Mouse (Mus musculus): ENCODE measurements around the gene Rab31. TPM values are rescaled to one million over a fixed set of nuclear protein-coding genes. Genes with fewer than 3 reads are reported as not detected.
A peak's percentile ranks its signal among the peaks of the same experiment; 100 is the strongest.

Rab31 gene
- polyA plus RNA-seq, 1 experiment from 2014 or later: 71.6 TPM

- H3K4me2 ChIP-seq (replicated peaks): no peak overlapping the region
- no peak for ATAC-seq
- H3K9ac ChIP-seq (replicated peaks): no peak overlapping the region
- WGBS: 92% methylated on average over 4 of the region's 4 CpGs
- no peaks in the 10 kb centered on the region for H3K36me3 ChIP-seq
- H3K4me1 ChIP-seq (replicated peaks): peaks cover 17% of the 10 kb centered on the region
- peaks cover 12% of the 10 kb centered on the region for H3K27me3 ChIP-seq
- no peaks in the 10 kb centered on the region for H3K9me3 ChIP-seq
- H3K4me3 ChIP-seq (replicated peaks): no peak overlapping the region
- H3K27ac ChIP-seq: no peak overlapping the region
These were observed 4.9 kb upstream of the Rab31 start for GRCm38 (mm10) chr17:65777461-65777860.

GRCm38 (mm10) chr17:65776228-65776627 is 3.7 kb upstream of the Rab31 start:
- Histone ChIP-seq H3K27ac (no peak overlapping the region), H3K9ac (replicated peaks) (no peak overlapping the region), H3K36me3 (no peaks in the 10 kb centered on the region), H3K4me3 (replicated peaks) (no peak overlapping the region), H3K27me3 (peaks cover 12% of the 10 kb centered on the region), H3K4me2 (replicated peaks) (no peak overlapping the region), H3K9me3 (no peaks in the 10 kb centered on the region), H3K4me1 (replicated peaks) (peaks cover 17% of the 10 kb centered on the region)
- WGBS: 58% methylated on average over 1 of the region's 1 CpGs
- no peak for ATAC-seq

GRCm38 (mm10) chr17:65774439-65774838 is 1.9 kb upstream of the Rab31 start:
- Histone ChIP-seq H3K36me3 (no peaks in the 10 kb centered on the region), H3K9me3 (no peaks in the 10 kb centered on the region), H3K27me3 (peaks cover 12% of the 10 kb centered on the region), H3K4me3 (replicated peaks) (no peak overlapping the region), H3K4me1 (replicated peaks) (peaks cover 31% of the 10 kb centered on the region), H3K27ac (no peak overlapping the region), H3K9ac (replicated peaks) (no peak overlapping the region), H3K4me2 (replicated peaks) (no peak overlapping the region)
- no peak for ATAC-seq
- WGBS: 85% methylated on average over 7 of the region's 7 CpGs

GRCm38 (mm10) chr17:65773617-65774016 is 1.1 kb upstream of the Rab31 start:
- no peak for ATAC-seq
- Histone ChIP-seq H3K4me3 (replicated peaks) (no peak overlapping the region), H3K4me2 (replicated peaks) (no peak overlapping the region), H3K27ac (no peak overlapping the region), H3K4me1 (replicated peaks) (peaks cover 40% of the 10 kb centered on the region), H3K9me3 (no peaks in the 10 kb centered on the region), H3K36me3 (no peaks in the 10 kb centered on the region), H3K9ac (replicated peaks) (no peak overlapping the region), H3K27me3 (peaks cover 12% of the 10 kb centered on the region)
- WGBS: 61% methylated on average over 4 of the region's 4 CpGs

GRCm38 (mm10) chr17:65770982-65771915 is 1.3 kb downstream of the Rab31 start:
- no peak for ATAC-seq
- Histone ChIP-seq H3K4me2 (replicated peaks) (peak overlapping the region; percentile 80), H3K9ac (replicated peaks) (peak overlapping the region; percentile 90), H3K9me3 (no peaks in the 10 kb centered on the region), H3K27me3 (peaks cover 12% of the 10 kb centered on the region), H3K4me3 (replicated peaks) (peak overlapping the region; percentile 77), H3K4me1 (replicated peaks) (peaks cover 53% of the 10 kb centered on the region), H3K36me3 (peaks cover 4% of the 10 kb centered on the region; the same call in 1 of the 2 replicates), H3K27ac (no peak overlapping the region)
- 21% methylated on average over 17 of the region's 17 CpGs for WGBS

- no peak overlapping the region for H3K4me3 ChIP-seq (replicated peaks)
- ATAC-seq: no peak; the same call in 1 of the 2 replicates
- H3K9ac ChIP-seq (replicated peaks): no peak overlapping the region
- H3K36me3 ChIP-seq: peaks cover 7% of the 10 kb centered on the region; the same call in 1 of the 2 replicates
- H3K27ac ChIP-seq: peak overlapping the region; percentile 39; the same call in 1 of the 2 replicates
- peaks cover 53% of the 10 kb centered on the region for H3K4me1 ChIP-seq (replicated peaks)
- H3K27me3 ChIP-seq: peaks cover 5% of the 10 kb centered on the region
- WGBS: 48% methylated on average over 5 of the region's 5 CpGs
- H3K9me3 ChIP-seq: no peaks in the 10 kb centered on the region
- H3K4me2 ChIP-seq (replicated peaks): 0 out of 2 replicates have a peak overlapping the region, but pooled peaks have one; percentile 4
These were observed 4.1 kb downstream of the Rab31 start for GRCm38 (mm10) chr17:65768486-65768885.

GRCm38 (mm10) chr17:65763221-65763620 is 9.3 kb downstream of the Rab31 start:
- Histone ChIP-seq H3K4me1 (replicated peaks) (peaks cover 9% of the 10 kb centered on the region), H3K9ac (replicated peaks) (no peak overlapping the region), H3K27ac (no peak overlapping the region), H3K4me2 (replicated peaks) (no peak overlapping the region), H3K9me3 (0 out of 2 replicates have a peak, but pooled peaks cover 3% of the 10 kb centered on the region), H3K36me3 (peaks cover 32% of the 10 kb centered on the region), H3K4me3 (replicated peaks) (no peak overlapping the region), H3K27me3 (no peaks in the 10 kb centered on the region)
- no peak for ATAC-seq
- 96% methylated on average over 14 of the region's 14 CpGs for WGBS

GRCm38 (mm10) chr17:65757150-65757549 is 15.4 kb downstream of the Rab31 start:
- Histone ChIP-seq H3K27ac (no peak overlapping the region), H3K9ac (replicated peaks) (no peak overlapping the region), H3K36me3 (peaks cover 39% of the 10 kb centered on the region), H3K4me2 (replicated peaks) (no peak overlapping the region), H3K4me3 (replicated peaks) (no peak overlapping the region), H3K9me3 (peaks cover 3% of the 10 kb centered on the region), H3K27me3 (no peaks in the 10 kb centered on the region), H3K4me1 (replicated peaks) (no peaks in the 10 kb centered on the region)
- no peak for ATAC-seq
- 70% methylated on average over 6 of the region's 6 CpGs for WGBS

- no peaks in the 10 kb centered on the region for H3K27me3 ChIP-seq
- no peak overlapping the region for H3K9ac ChIP-seq (replicated peaks)
- H3K27ac ChIP-seq: no peak overlapping the region
- H3K4me3 ChIP-seq (replicated peaks): no peak overlapping the region
- WGBS: 93% methylated on average over 3 of the region's 3 CpGs
- H3K4me2 ChIP-seq (replicated peaks): no peak overlapping the region
- peaks cover 38% of the 10 kb centered on the region for H3K36me3 ChIP-seq
- H3K4me1 ChIP-seq (replicated peaks): no peaks in the 10 kb centered on the region
- H3K9me3 ChIP-seq: peaks cover 3% of the 10 kb centered on the region
- ATAC-seq: no peak
These were observed 16.7 kb downstream of the Rab31 start for GRCm38 (mm10) chr17:65755857-65756256.

- Histone ChIP-seq H3K9me3 (no peaks in the 10 kb centered on the region; the same call in none of the 2 replicates), H3K36me3 (peaks cover 20% of the 10 kb centered on the region; the same call in 1 of the 2 replicates), H3K9ac (replicated peaks) (no peak overlapping the region), H3K27me3 (no peaks in the 10 kb centered on the region), H3K4me2 (replicated peaks) (no peak overlapping the region), H3K4me3 (replicated peaks) (no peak overlapping the region), H3K4me1 (replicated peaks) (no peaks in the 10 kb centered on the region), H3K27ac (no peak overlapping the region)
- ATAC-seq: no peak
- WGBS: 94% methylated on average over 6 of the region's 6 CpGs
These were observed 19.4 kb downstream of the Rab31 start for GRCm38 (mm10) chr17:65753130-65753529.

- 0 out of 2 replicates have a peak, but pooled peaks cover 8% of the 10 kb centered on the region for H3K4me1 ChIP-seq (replicated peaks)
- ATAC-seq: no peak
- H3K27me3 ChIP-seq: no peaks in the 10 kb centered on the region
- H3K9ac ChIP-seq (replicated peaks): no peak overlapping the region
- H3K9me3 ChIP-seq: no peaks in the 10 kb centered on the region; the same call in none of the 2 replicates
- no peak overlapping the region for H3K27ac ChIP-seq
- H3K4me2 ChIP-seq (replicated peaks): no peak overlapping the region
- peaks cover 18% of the 10 kb centered on the region; the same call in 1 of the 2 replicates for H3K36me3 ChIP-seq
- no peak overlapping the region for H3K4me3 ChIP-seq (replicated peaks)
These were observed 22.3 kb downstream of the Rab31 start for GRCm38 (mm10) chr17:65750301-65750700.

- Histone ChIP-seq H3K4me2 (replicated peaks) (no peak overlapping the region), H3K27ac (no peak overlapping the region), H3K27me3 (no peaks in the 10 kb centered on the region), H3K9ac (replicated peaks) (no peak overlapping the region), H3K36me3 (peaks cover 14% of the 10 kb centered on the region; the same call in 1 of the 2 replicates), H3K4me1 (replicated peaks) (0 out of 2 replicates have a peak, but pooled peaks cover 8% of the 10 kb centered on the region), H3K4me3 (replicated peaks) (no peak overlapping the region), H3K9me3 (no peaks in the 10 kb centered on the region; the same call in none of the 2 replicates)
- WGBS: 94% methylated on average over 7 of the region's 7 CpGs
- ATAC-seq: no peak
These were observed 22.7 kb downstream of the Rab31 start for GRCm38 (mm10) chr17:65749803-65750202.

Data from midbrain, embryonic 13.5 days (tissue).